In the genomic region with DNA sequence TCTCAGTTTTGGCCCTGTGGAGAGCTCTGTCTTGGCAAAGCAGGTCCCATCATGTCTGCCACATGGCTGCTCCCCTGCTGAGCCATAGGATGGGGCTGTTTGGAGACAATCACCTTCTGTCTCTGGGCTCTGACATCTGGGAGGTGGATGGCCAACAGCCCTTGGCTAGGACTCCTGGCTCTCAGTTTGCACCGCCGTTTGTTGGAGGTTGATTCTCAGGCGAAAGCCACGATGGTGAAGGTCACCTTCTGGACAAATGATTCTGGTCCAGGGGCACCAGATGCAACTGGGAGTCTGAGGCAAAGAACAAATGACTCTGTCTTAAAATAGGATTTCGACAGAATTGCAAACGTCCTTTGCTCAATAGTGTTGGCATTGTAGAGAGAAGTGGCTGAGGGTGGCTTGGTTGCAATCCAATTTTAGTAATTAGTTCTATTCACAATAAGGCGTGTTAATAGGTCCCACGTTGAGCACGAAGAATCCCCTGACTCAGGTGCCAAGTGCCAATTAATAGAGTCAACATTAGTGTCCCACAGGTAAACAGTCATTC, we compare ENCODE assay signal across 8 mouse cellular contexts. TPM values are rescaled to one million over a fixed set of nuclear protein-coding genes. Genes with fewer than 3 reads are reported as not detected.
A peak's percentile ranks its signal among the peaks of the same experiment; 100 is the strongest.
DNase-seq lines count a peak whose midpoint lies in the region; ATAC-seq and TF ChIP-seq lines count a peak whose summit lies in the region.
"Had no signal": no experiment of that assay in that cellular context is flagged by ENCODE, and none has a peak within 500 bp of the region (broad histone marks: within the 10 kb centered on the region; RNA-seq: fewer than 3 reads in every experiment).

No protein-coding gene starts in this region.

- WGBS in liver, embryonic 15.5 days (ENCODE audit: insufficient replicate concordance): 64% methylated on average over 9 of the region's 9 CpGs
- WGBS in intestine, postnatal 0 days: 80% methylated on average over 9 of the region's 9 CpGs
- WGBS in kidney, adult 2 months: 83% methylated on average over 9 of the region's 9 CpGs

- peak overlapping the region; percentile 17; the same call in 1 of the 2 replicates for H3K4me3 ChIP-seq in liver, embryonic 15.5 days (replicated peaks)
- H3K4me3 ChIP-seq in intestine, postnatal 0 days (ENCODE audit: low read depth, low read length): no peak overlapping the region
- no peak overlapping the region for H3K4me3 ChIP-seq in kidney, adult 2 months (ENCODE audit: insufficient read depth, low read depth, low read length)

- peaks cover 23% of the 10 kb centered on the region for H3K4me1 ChIP-seq in liver, embryonic 15.5 days (replicated peaks)
- no peaks in the 10 kb centered on the region for H3K4me1 ChIP-seq in intestine, postnatal 0 days (replicated peaks; ENCODE audit: control insufficient read depth, insufficient read depth, low read length)
- H3K4me1 ChIP-seq in kidney, adult 2 months (ENCODE audit: control insufficient read depth, insufficient read depth, low read length): no peaks in the 10 kb centered on the region

- no peak for TF ChIP-seq POLR2A in kidney, adult 2 months (IDR thresholded peaks at IDR 0.05; ENCODE audit: low read depth, low read length)

- peak; percentile 13 to 31 for DNase-seq in left cerebral cortex, postnatal 10 days (ENCODE audit: extremely low spot score in 1 of 2, low spot score in 2 of 2)
- no peak for DNase-seq in left cerebral cortex, adult 11 months (ENCODE audit: low spot score)
- peak; percentile 1 for DNase-seq in cerebellum, adult 8-10 months
- peak; percentile 50 for DNase-seq in fat pad, adult 2 months (ENCODE audit: extremely low read depth, low read depth, low spot score)
- DNase-seq in kidney, adult 2 months: no peak
- DNase-seq: right cerebral cortex, postnatal 14 days had no signal

- H3K4me2 ChIP-seq in liver, embryonic 15.5 days: peak overlapping the region; percentile 55
- H3K4me2 ChIP-seq in intestine, postnatal 0 days (replicated peaks; ENCODE audit: low read depth): no peak overlapping the region

- no peaks in the 10 kb centered on the region for H3K36me3 ChIP-seq in liver, embryonic 15.5 days (replicated peaks)
- no peaks in the 10 kb centered on the region for H3K36me3 ChIP-seq in intestine, postnatal 0 days (ENCODE audit: control insufficient read depth, insufficient read depth)
- no peaks in the 10 kb centered on the region for H3K36me3 ChIP-seq in kidney, adult 2 months (ENCODE audit: control insufficient read depth, insufficient read depth, low read length)

- no peaks in the 10 kb centered on the region for H3K9me3 ChIP-seq in liver, embryonic 15.5 days (replicated peaks)
- H3K9me3 ChIP-seq in intestine, postnatal 0 days (ENCODE audit: control insufficient read depth): no peaks in the 10 kb centered on the region

- no peaks in the 10 kb centered on the region for H3K27me3 ChIP-seq in liver, embryonic 15.5 days
- H3K27me3 ChIP-seq in intestine, postnatal 0 days (replicated peaks; ENCODE audit: control insufficient read depth, insufficient read depth, low read length): no peaks in the 10 kb centered on the region
- H3K27me3 ChIP-seq in kidney, adult 2 months (replicated peaks; ENCODE audit: control insufficient read depth, insufficient read depth, low read length): no peaks in the 10 kb centered on the region

- intact Hi-C loops in left cerebral cortex, postnatal 10 days (cut with DNase I): no loop called here

- H3K9ac ChIP-seq in liver, embryonic 15.5 days: 0 out of 2 replicates have a peak overlapping the region, but pooled peaks have one; percentile 16
- no peak overlapping the region for H3K9ac ChIP-seq in intestine, postnatal 0 days (ENCODE audit: low read depth, low read length)

- peak overlapping the region; percentile 79 for H3K27ac ChIP-seq in liver, embryonic 15.5 days (replicated peaks)
- H3K27ac ChIP-seq in intestine, postnatal 0 days (ENCODE audit: low read depth, low read length): no peak overlapping the region
- H3K27ac ChIP-seq in kidney, adult 2 months (ENCODE audit: insufficient read depth, low read depth, low read length): no peak overlapping the region

- no peak for TF ChIP-seq CTCF in intestine, postnatal 0 days (IDR thresholded peaks at IDR 0.05; ENCODE audit: low read depth)
- no peak for TF ChIP-seq CTCF in kidney, adult 2 months (conservative IDR thresholded peaks at IDR 0.05; ENCODE audit: insufficient read depth, insufficient read length, low read depth, low read length)

- ATAC-seq in liver, embryonic 15.5 days (ENCODE audit: insufficient read depth): no peak
- no peak for ATAC-seq in intestine, postnatal 0 days

RNA-seq across cellular contexts. Expression of gene Cxcr4, which starts 30.7 kb away (rescaled TPM):
- 1 to 10 TPM; 7.2 to 10.0 TPM for total RNA-seq in left cerebral cortex, postnatal 10 days (2021)
- 2.1 TPM in 2 replicates for polyA plus RNA-seq in liver, embryonic 15.5 days (2015; fragmentation: Nextera tagmentation; extraction: Ambion mirVana)
- 1.3 TPM in 2 replicates for polyA plus RNA-seq in intestine, postnatal 0 days (2015; fragmentation: Nextera tagmentation; extraction: Ambion mirVana)
- 12.8 and 22.4 TPM in 2 replicates for polyA plus RNA-seq in kidney, adult 2 months (2012; rRNA removed)

Comparison
In these comparisons a context has a peak if more than half of its experiments do, and no peak if none do; other contexts are left out.
1. DNase-seq: peak in left cerebral cortex, postnatal 10 days (2 of 2), cerebellum, adult 8-10 months (single experiment) and fat pad, adult 2 months (single experiment); none in left cerebral cortex, adult 11 months (single experiment) and kidney, adult 2 months (single experiment).